Mouse (Mus musculus) lung, adult 2 months (tissue): ENCODE measurements at regions not wholly inside any gene's neighbourhood (a gene's known extent, or its start where the extent isn't known, plus 50 kb on each side); places are given as distances from the start of the nearest gene placed in this dataset.

Experiments used
- CTCF ChIP-seq: fragments of 200-500 bp; IDR thresholded peaks from 2 replicates; pipeline ENCODE4 v1.5.1; 2011; ENCODE audit warnings: mild to moderate bottlenecking, low read length, control low read depth; ENCODE audit not compliant: insufficient read depth
- POLR2A ChIP-seq: fragments of 200-500 bp; IDR thresholded peaks from 2 replicates; pipeline ENCODE4 v1.6.1; 2011; ENCODE audit warnings: low read depth, mild to moderate bottlenecking, control low read depth, low read length, borderline replicate concordance; ENCODE audit errors: extremely low read depth

GRCm38 (mm10) chr3:102381683-102382082 is 88.0 kb upstream of the Ngf start:
- no peak for TF ChIP-seq CTCF
- no peak for TF ChIP-seq POLR2A
